Mouse (Mus musculus) thymus, postnatal 4 days (tissue): ENCODE measurements around the gene Dact3.

Experiments
- DNase-seq: peaks from one replicate; pipeline ENCODE4 v3.0.0; 2021

Gene Dact3

DNA sequence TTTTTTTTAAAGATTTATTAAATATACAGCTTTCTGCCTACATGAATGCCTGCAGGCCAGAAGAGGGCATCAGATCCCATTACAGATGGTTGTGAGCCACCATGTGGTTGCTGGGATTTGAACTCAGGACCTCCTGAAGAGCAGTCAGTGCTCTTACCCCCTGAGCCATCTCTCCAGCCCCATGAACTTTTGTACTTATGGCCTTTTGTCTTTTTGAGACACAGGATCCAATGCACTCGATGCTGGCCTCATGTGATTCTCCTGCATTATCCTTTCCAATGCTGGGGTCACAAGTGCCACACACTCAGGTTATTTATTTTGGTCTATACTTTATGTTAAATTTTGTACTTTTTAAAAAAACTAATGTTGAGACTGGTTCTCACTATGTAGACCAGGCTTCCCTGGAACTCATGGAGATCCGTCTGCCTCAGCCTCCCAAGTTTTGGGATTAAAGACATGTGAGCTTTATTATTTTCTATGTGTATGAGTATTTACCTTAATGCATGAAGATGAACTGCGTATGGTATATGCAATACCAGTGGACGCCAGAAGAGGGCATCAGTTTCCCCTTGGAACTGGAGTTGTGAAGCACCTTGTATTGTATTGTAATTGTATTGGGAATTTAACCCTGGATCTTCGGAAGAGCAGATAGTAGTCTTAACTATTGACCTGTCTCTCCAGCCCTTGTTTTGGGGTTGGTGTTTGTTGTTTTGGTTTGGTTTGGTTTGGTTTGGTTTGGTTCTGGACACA lies 15.0 kb upstream of the Dact3 start:
- peak; percentile 81 for DNase-seq

DNA sequence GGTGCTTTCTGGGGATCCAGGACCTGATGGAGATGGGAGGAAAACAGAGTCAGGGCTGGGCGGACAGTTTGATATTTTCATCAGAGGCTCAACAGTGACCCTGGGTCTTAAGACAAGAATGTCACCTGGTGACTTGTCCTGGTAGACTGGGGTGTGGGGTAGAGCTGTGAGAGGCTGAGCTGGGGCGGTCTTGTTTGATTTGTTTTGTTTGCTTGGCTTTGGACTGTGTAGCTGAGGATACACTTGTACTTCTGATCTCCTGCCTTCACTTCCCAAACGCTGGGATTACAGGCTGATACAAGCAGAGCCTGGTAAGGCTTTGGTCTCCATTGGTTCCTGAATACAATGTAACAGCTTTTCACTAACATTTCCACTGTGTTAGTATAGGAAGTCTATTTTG lies 7.6 kb upstream of the Dact3 start:
- no peak for DNase-seq

DNA sequence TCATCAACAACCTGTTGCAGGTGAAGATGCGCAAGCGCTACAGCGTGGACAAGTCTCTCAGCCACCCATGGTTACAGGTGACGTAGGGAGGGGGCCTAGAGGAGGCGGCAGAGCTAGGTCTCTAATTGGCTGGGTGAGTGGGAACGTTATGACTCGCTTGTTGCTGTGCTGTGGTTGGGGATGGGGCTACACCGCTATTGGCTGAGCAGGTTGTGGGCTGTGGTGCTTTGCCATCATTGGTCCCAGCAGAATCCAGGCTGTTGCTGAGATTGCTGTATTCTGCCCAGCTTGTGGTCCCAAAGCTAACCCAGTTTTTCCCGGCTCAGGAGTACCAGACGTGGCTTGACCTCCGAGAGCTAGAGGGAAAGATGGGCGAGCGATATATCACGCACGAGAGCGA lies 5.6 kb upstream of the Dact3 start:
- DNase-seq, result no peak

GRCm38 (mm10) chr7:16871600-16871999 lies 3.5 kb upstream of the Dact3 start:
- DNase-seq, result no peak

- DNase-seq, result no peak
Observed at GRCm38 (mm10) chr7:16872478-16872877, 2.6 kb upstream of the Dact3 start.

GRCm38 (mm10) chr7:16873392-16873791 lies 1.7 kb upstream of the Dact3 start:
- DNase-seq, result no peak

- DNase-seq, result peak; percentile 88
Observed at GRCm38 (mm10) chr7:16874190-16874589, 927 bp upstream of the Dact3 start.

- peak; percentile 98 for DNase-seq
Observed at GRCm38 (mm10) chr7:16874756-16875309, 284 bp upstream of the Dact3 start.

- no peak for DNase-seq
Observed at GRCm38 (mm10) chr7:16875326-16875725, 209 bp downstream of the Dact3 start.

GRCm38 (mm10) chr7:16876006-16876405 lies 889 bp downstream of the Dact3 start:
- no peak for DNase-seq

- peak; percentile 66 for DNase-seq
Observed at GRCm38 (mm10) chr7:16876608-16877007, 1.5 kb downstream of the Dact3 start.

GRCm38 (mm10) chr7:16877717-16878116 lies 2.6 kb downstream of the Dact3 start:
- DNase-seq, result no peak

DNA sequence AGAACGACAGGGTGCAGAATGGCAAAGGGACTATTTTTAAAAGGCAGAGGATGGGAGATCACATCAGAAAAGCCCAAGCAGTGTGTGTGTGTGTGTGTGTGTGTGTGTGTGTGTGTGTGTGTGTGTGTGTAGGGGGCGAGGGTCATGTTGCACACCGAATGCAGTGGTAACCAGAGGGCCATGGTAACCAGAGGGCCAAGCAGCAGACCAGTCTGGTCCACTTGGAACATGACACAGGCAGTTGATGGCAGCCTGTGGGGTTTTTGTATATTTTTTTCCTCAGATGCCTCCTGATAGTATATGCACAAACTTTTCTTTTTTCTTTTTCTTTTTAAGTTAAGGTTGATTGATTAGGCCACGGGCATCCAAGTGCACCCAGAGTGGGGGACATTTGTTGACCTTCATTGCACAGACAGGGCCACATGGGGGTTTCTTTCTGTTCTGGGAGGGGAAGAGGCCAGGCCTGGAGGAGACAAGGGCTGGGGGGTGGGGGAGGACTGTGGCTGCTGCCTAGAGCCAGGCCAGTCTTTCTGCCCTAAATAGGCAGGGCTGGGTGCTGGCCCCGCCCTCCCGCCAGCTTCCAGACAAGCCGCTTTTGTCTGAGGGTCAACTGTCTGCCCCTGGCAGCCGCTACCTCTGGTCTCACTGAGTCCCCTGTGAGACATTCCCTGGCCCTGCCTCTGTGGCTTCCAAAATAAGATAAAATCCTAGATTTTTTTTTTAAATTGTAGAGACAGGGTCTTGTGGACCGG lies 4.9 kb downstream of the Dact3 start:
- no peak for DNase-seq

GRCm38 (mm10) chr7:16880615-16881014 lies 5.5 kb downstream of the Dact3 start:
- no peak for DNase-seq

GRCm38 (mm10) chr7:16883162-16883561 lies 8.0 kb downstream of the Dact3 start:
- no peak for DNase-seq

DNA sequence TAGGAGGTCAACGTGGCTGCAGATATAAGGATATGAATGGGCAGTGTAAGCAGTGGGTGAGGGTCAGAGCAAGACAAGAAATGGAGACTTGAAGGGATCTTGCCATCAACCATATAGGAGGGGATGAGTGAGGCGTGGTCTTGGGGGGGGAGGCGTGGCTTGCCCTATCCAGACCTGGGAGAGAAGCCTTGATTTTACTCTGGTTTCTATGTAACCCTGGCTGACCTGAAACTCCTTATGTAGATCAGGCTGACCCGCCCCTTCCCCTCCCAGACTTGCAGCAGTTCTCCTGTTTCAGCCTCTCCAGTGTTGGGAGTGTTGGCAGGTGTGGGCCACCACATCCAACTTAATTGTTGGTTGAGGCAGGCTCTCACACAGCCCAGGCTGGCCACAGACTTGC lies 9.2 kb downstream of the Dact3 start:
- DNase-seq, result no peak

DNA sequence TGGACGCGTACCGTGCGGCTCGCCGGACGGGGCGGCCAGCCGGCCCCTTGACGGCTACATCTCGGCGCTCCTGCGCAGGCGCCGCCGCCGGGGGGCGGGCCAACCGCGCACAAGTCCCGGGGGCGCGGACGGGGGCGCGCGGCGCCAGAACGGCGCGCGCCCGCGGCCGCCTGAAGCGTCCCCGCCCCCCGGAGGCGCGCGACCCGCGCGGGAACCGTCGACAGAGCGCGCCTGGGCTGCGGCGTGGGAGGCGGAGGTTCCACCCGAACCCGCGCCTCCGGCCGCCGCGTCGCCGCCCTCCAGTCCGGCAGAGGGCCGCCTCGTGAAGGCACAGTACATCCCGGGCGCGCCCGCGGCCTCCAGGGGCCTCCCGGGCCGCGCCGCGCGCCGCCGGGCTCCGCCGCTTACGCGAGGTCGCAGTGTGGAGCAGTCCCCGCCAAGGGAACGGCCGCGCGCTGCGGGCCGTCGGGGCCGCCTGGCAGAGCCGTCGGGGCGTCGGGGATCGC lies 10.2 kb downstream of the Dact3 start:
- DNase-seq, result peak; percentile 33

DNA sequence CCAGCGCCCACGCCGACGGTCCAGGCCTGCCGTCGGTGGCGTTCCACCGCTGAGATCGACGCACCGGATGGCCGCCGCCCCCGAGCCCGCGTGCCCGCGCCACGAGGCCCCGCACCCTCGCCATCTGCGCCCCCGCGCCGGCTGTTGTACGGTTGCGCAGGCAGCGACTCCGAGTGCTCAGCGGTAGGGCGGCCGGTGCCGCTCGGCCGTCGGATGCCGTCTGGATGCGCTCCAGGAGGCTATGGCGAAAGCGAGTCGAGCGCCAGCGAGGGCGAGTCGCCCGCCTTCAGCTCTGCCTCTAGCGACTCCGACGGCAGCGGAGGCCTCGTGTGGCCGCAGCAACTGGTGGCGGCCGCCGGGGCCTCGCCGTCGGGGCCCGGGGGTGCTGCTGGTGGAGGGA lies 10.8 kb downstream of the Dact3 start:
- no peak for DNase-seq

- no peak for DNase-seq
Observed at GRCm38 (mm10) chr7:16890536-16890935, 15.4 kb downstream of the Dact3 start.

GRCm38 (mm10) chr7:16890944-16891343 lies 15.8 kb downstream of the Dact3 start:
- DNase-seq, result peak; percentile 42

GRCm38 (mm10) chr7:16891641-16892351 lies 16.7 kb downstream of the Dact3 start, which contains the start of gene Gng8:
Gene Gng8, plus strand, starts transcription at chr7:16891786.
- DNase-seq, result peak; percentile 92

DNA sequence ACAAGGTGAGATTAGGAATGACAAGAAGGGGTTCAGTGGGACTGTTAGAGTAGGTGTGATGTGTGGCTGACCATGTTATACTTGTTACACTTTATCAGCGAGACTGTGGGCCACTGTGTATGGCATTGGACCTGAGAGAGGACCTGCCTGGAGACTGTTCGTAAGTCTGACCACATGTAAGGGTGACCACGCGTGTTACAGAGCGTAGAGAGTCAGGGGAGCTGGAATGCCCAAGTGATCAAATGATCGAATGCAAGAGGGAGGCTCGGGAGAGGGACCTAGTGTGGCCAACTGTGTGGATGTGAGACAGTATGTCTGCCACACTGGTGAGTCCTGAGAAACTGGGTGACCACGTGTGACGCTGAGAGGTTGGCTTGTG lies 17.2 kb downstream of the Dact3 start:
- DNase-seq, result no peak

DNA sequence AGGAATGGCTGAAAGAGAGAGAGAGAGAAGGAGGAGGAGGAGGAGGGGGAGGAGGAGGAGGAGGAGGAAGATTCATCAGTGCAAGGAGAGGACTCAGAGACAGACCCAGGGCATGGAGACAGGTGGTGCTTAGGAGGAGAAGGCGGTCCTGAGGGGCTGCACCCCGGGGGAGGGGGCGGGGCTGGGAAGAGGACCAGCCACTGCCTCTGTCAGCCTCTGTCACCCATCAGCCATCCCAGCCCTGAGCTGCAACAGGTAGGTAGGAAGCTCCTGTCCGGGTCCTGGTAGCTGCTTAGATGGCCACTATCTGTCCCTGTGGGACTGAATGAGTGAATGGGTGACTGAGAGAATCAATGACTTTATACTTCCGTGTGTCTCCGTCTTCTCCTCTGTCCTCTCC lies 18.5 kb downstream of the Dact3 start:
- DNase-seq, result peak; percentile 27
